Mouse (Mus musculus) embryonic facial prominence, embryonic 11.5 days (tissue): Measurements from ENCODE around the gene Ccdc28a. TPM values are rescaled to one million over a fixed set of nuclear protein-coding genes. Genes with fewer than 3 reads are reported as not detected.
A peak's percentile ranks its signal among the peaks of the same experiment; 100 is the strongest.

Experiments
- ATAC-seq: fragments of 200-750 bp; cut with Nextera tagmentation; replicated peaks from 2 replicates; pipeline ENCODE4 v1.8.0; 2017; ENCODE audit warnings: low read depth; ENCODE audit not compliant: insufficient number of reproducible peaks, low FRiP score, low TSS enrichment
- DNase-seq: peaks from one replicate; pipeline ENCODE4 v3.0.0-alpha.2; 2015; ENCODE audit warnings: low spot score
- H3K27ac ChIP-seq: fragments of 300-500 bp; sonication (generic); replicated peaks from 2 replicates; pipeline ENCODE4 v1.5.1; 2014; ENCODE audit warnings: mild to moderate bottlenecking, low read depth, low read length, control low read depth
- H3K27me3 ChIP-seq: fragments of 300-500 bp; sonication (generic); 2 replicates; pipeline ENCODE4 v1.6.1; 2014; ENCODE audit warnings: mild to moderate bottlenecking, low read length, moderate library complexity, mixed read lengths; ENCODE audit not compliant: control insufficient read depth, insufficient read depth
- H3K36me3 ChIP-seq: fragments of 300-500 bp; sonication (generic); replicated peaks from 2 replicates; pipeline ENCODE4 v1.6.1; 2014; ENCODE audit warnings: low read depth, mild to moderate bottlenecking, low read length, moderate library complexity, mixed read lengths; ENCODE audit not compliant: control insufficient read depth, insufficient read depth
- H3K4me1 ChIP-seq: fragments of 300-500 bp; sonication (generic); 2 replicates; pipeline ENCODE4 v1.6.1; 2014; ENCODE audit warnings: low read length, mixed read lengths; ENCODE audit not compliant: control insufficient read depth, insufficient read depth
- H3K4me2 ChIP-seq: fragments of 300-500 bp; sonication (generic); 2 replicates; pipeline ENCODE4 v1.6.1; 2014; ENCODE audit warnings: low read depth, mild to moderate bottlenecking, control low read depth, low read length, moderate library complexity
- H3K4me3 ChIP-seq: fragments of 300-500 bp; sonication (generic); 2 replicates; pipeline ENCODE4 v1.5.1; 2014; ENCODE audit warnings: low read depth, low read length, control low read depth
- H3K9ac ChIP-seq: fragments of 300-500 bp; sonication (generic); replicated peaks from 2 replicates; pipeline ENCODE4 v1.6.1; 2014; ENCODE audit warnings: mild to moderate bottlenecking, control low read depth, low read length
- H3K9me3 ChIP-seq: fragments of 300-500 bp; sonication (generic); replicated peaks from 2 replicates; pipeline ENCODE4 v1.6.1; 2016; ENCODE audit warnings: mild to moderate bottlenecking, low read length, inconsistent platforms, mixed read lengths; ENCODE audit not compliant: control insufficient read depth
- WGBS: fragments of 180-500 bp; shearing (Covaris S2); extraction: QIAGEN DNeasy Blood & Tissue Kit; methylation state at CpG from one replicate; pipeline ENCODE4 v1.1.7; 2014; 5-methylcytosine and 5-hydroxymethylcytosine counted together
- polyA plus RNA-seq: library from polyadenylated mRNA; unstranded; fragments of >200 nt; fragmentation: Nextera tagmentation; extraction: Ambion mirVana; gene quantifications from 2 replicates; pipeline ENCODE4 v1.2.1, GENCODE M21; 2014

Ccdc28a gene
- polyA plus RNA-seq, 1 experiment from 2014 or later: 10.3 TPM

DNA sequence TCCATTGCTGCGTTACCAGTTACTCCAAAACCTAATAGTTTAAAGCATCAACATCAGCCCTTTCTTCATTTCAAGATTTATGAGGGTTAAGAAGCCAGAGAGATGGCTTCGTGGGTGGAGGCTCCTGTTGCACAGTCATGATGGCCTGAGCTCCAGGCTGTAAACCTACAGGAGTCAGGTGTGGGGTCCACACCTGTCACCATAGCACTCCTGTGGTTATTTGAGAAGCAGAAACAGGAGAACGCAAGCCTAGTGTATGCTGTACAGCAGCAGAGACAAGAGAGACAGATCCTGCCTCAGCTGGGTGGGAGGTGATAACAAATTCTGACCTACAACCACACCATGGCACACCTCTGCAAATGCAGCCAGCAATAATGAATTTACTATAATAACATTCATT, 32.4 kb downstream of the Ccdc28a start:
- Histone ChIP-seq H3K27ac (no peak overlapping the region), H3K9me3 (no peaks in the 10 kb centered on the region), H3K4me3 (no peak overlapping the region), H3K9ac (no peak overlapping the region), H3K4me2 (no peak overlapping the region), H3K36me3 (no peaks in the 10 kb centered on the region), H3K27me3 (no peaks in the 10 kb centered on the region), H3K4me1 (no peaks in the 10 kb centered on the region)
- 83% methylated on average over 3 of the region's 3 CpGs for WGBS
- ATAC-seq: no peak
- no peak for DNase-seq

DNA sequence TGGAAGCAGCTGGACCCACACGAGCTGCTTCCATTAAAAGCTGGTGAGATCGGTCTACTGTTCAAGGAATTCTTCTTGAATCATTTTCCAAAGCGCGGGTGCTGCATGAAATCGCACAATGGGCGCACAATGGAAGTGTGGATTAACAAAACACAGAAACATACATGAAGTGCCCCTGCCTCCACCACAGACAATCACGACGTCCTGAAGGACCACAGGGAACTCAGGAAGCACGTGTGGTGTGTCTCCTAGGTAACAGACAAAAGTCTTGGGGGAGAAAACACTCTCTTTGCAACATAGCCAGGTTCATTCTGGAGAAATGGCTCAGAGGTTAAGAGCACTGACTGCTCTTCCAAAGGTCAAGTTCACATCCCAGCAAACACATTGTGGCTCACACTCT, 34.1 kb downstream of the Ccdc28a start:
- Histone ChIP-seq H3K4me1 (no peaks in the 10 kb centered on the region), H3K4me2 (no peak overlapping the region), H3K4me3 (no peak overlapping the region), H3K9me3 (no peaks in the 10 kb centered on the region), H3K36me3 (no peaks in the 10 kb centered on the region), H3K27ac (no peak overlapping the region), H3K27me3 (no peaks in the 10 kb centered on the region), H3K9ac (no peak overlapping the region)
- DNase-seq: no peak
- ATAC-seq: no peak
- WGBS: 66% methylated on average over 9 of the region's 9 CpGs

GRCm38 (mm10) chr10:18199919-18200318, 34.9 kb downstream of the Ccdc28a start:
- H3K27me3 ChIP-seq: no peaks in the 10 kb centered on the region
- no peak for ATAC-seq

GRCm38 (mm10) chr10:18198286-18199015, 36.3 kb downstream of the Ccdc28a start:
- no peak for DNase-seq
- WGBS: 82% methylated on average over 5 of the region's 5 CpGs

More at GRCm38 (mm10) chr10:18199919-18200318, 34.9 kb downstream of the Ccdc28a start:
- H3K36me3 ChIP-seq: no peaks in the 10 kb centered on the region
- 86% methylated on average over 4 of the region's 4 CpGs for WGBS
- H3K4me2 ChIP-seq: no peak overlapping the region
- H3K9me3 ChIP-seq: no peaks in the 10 kb centered on the region
- no peak for DNase-seq
- no peak overlapping the region for H3K27ac ChIP-seq
- no peak overlapping the region for H3K4me3 ChIP-seq
- no peaks in the 10 kb centered on the region for H3K4me1 ChIP-seq
- no peak overlapping the region for H3K9ac ChIP-seq

DNA sequence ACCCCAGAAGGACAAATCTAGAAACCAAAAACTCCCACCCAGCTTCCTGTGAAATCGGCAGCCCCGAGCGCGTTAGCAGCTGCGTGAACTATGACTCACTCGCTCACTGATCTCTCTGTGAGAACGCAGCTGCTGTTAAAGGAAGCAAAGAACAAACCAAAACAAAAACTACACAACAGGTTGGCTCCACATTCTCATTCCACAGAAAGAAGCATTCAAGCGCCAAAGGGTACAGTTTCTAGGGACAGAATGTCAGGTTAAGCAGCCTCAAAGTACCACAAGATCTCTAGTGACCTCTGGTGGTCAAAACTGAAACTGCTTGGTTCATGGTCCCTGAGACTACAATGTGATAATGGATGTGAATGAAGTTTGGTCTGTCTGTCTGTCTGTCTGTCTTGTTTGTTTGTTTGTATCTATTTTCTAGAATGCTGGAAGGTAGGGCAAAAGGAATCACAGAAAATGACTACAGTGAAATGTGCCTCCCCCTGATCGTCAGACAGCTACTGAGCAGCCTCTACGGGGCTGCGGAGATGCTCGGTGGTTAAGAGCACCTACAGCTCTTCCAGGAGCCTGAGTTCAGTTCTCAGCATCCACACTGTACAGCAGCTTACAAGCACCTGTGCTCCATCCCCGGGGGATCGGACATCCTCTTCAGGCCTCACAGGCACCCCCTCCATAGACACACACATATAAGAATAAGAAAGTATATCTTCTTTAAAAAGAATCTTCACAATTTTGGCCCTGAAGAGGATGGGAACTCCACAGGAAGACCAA, 37.4 kb downstream of the Ccdc28a start:
- H3K4me2 ChIP-seq: peak overlapping the region; percentile 36
- no peak overlapping the region for H3K4me3 ChIP-seq
- H3K9me3 ChIP-seq: no peaks in the 10 kb centered on the region
- H3K27me3 ChIP-seq: no peaks in the 10 kb centered on the region
- no peaks in the 10 kb centered on the region for H3K36me3 ChIP-seq
- DNase-seq (peak; percentile 92), ATAC-seq (no peak)
- H3K9ac ChIP-seq: 0 out of 2 replicates have a peak overlapping the region, but pooled peaks have one; percentile 13
- WGBS: 44% methylated on average over 14 of the region's 14 CpGs
- H3K27ac ChIP-seq: no peak overlapping the region
- H3K4me1 ChIP-seq: no peaks in the 10 kb centered on the region

More at GRCm38 (mm10) chr10:18198286-18199015, 36.3 kb downstream of the Ccdc28a start:
- Histone ChIP-seq H3K36me3 (no peaks in the 10 kb centered on the region), H3K9me3 (no peaks in the 10 kb centered on the region), H3K4me3 (no peak overlapping the region), H3K27ac (no peak overlapping the region), H3K27me3 (no peaks in the 10 kb centered on the region), H3K9ac (no peak overlapping the region), H3K4me2 (no peak overlapping the region), H3K4me1 (no peaks in the 10 kb centered on the region)
- ATAC-seq: no peak

DNA sequence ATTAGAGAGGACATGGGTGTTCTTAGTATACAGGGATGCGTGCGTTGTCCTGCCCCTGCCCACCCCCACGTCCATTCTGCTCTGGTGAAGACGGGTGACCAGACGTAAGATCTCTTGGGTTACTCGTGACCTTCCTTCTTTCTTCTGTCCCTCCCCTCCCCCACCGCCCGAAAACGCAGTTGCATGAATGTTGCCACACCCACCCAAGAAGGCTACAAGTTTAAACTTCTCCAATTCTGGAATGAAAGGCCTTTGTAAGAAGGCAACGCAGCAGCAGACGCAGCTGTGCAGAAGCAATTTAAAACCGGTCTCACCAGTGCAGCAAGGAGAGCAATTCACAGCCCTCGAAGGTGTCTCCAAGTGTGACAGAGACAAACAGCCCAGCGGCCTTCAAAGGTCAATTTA, 40.1 kb downstream of the Ccdc28a start:
- Histone ChIP-seq H3K36me3 (no peaks in the 10 kb centered on the region), H3K27ac (no peak overlapping the region), H3K4me2 (no peak overlapping the region), H3K4me1 (no peaks in the 10 kb centered on the region), H3K27me3 (no peaks in the 10 kb centered on the region), H3K9ac (no peak overlapping the region), H3K9me3 (no peaks in the 10 kb centered on the region), H3K4me3 (no peak overlapping the region)
- WGBS: 56% methylated on average over 14 of the region's 14 CpGs
- ATAC-seq: no peak
- DNase-seq: peak; percentile 69

- H3K27ac ChIP-seq: no peak overlapping the region
- H3K4me2 ChIP-seq: no peak overlapping the region
- 74% methylated on average over 11 of the region's 11 CpGs for WGBS
- no peak overlapping the region for H3K4me3 ChIP-seq
- no peaks in the 10 kb centered on the region for H3K9me3 ChIP-seq
- no peak for DNase-seq
- no peak overlapping the region for H3K9ac ChIP-seq
- no peaks in the 10 kb centered on the region for H3K4me1 ChIP-seq
- ATAC-seq: no peak
- no peaks in the 10 kb centered on the region for H3K36me3 ChIP-seq
- no peaks in the 10 kb centered on the region for H3K27me3 ChIP-seq
These were observed 40.6 kb downstream of the Ccdc28a start for GRCm38 (mm10) chr10:18194156-18194555.

- DNase-seq (no peak), ATAC-seq (no peak)
- Histone ChIP-seq H3K27ac (no peak overlapping the region), H3K27me3 (no peaks in the 10 kb centered on the region), H3K36me3 (no peaks in the 10 kb centered on the region), H3K4me2 (no peak overlapping the region), H3K9ac (no peak overlapping the region), H3K4me1 (no peaks in the 10 kb centered on the region), H3K4me3 (no peak overlapping the region), H3K9me3 (no peaks in the 10 kb centered on the region)
- WGBS: 84% methylated on average over 11 of the region's 11 CpGs
These were observed 41.6 kb downstream of the Ccdc28a start for GRCm38 (mm10) chr10:18193221-18193620.
